Mouse (Mus musculus) erythroid progenitor cell, adult 5-6 weeks (primary cell): ENCODE measurements around the gene Serpine1. TPM values are rescaled to one million over a fixed set of nuclear protein-coding genes. Genes with fewer than 3 reads are reported as not detected.

Experiments
- ATAC-seq: replicated peaks from 2 replicates; pipeline ENCODE4 v1.8.0; 2016; ENCODE audit warnings: moderate number of reproducible peaks, mild to moderate bottlenecking, moderate TSS enrichment, inconsistent platforms; ENCODE audit not compliant: poor library complexity, low FRiP score, severe bottlenecking
- total RNA-seq, 2 experiments: library from RNA; stranded (forward) in 1 of 2; stranded (reverse) in 1 of 2; fragments of 150-400 nt in 1 of 2; fragments of 186-747, 209-891 nt in 1 of 2; gene quantifications; 2 replicates each; pipeline versions ENCODE4 v1.2.3 to v1.2.4; 2015 to 2017; ENCODE audit warnings: low replicate concordance in 2 of 2

The Serpine1 gene
- total RNA-seq, 2 experiments from 2014 or later: not detected

- peak; percentile 51 for ATAC-seq
These were observed 42.2 kb downstream of the Serpine1 start for GRCm38 (mm10) chr5:137029643-137030415.

- ATAC-seq: no peak
These were observed 42.8 kb downstream of the Serpine1 start for GRCm38 (mm10) chr5:137029273-137029585.

GRCm38 (mm10) chr5:137028561-137029272 is 43.4 kb downstream of the Serpine1 start:
- no peak for ATAC-seq

GRCm38 (mm10) chr5:137026092-137026491 is 46.0 kb downstream of the Serpine1 start, which contains the start of gene Vgf:
Vgf (plus strand) TSS chr5:137026392.
- no peak for ATAC-seq

- ATAC-seq: peak; percentile 82
These were observed 46.9 kb downstream of the Serpine1 start for GRCm38 (mm10) chr5:137025132-137025531.

- no peak for ATAC-seq
These were observed 47.8 kb downstream of the Serpine1 start for GRCm38 (mm10) chr5:137024318-137024717.

- ATAC-seq: no peak
These were observed 56.2 kb downstream of the Serpine1 start for GRCm38 (mm10) chr5:137015913-137016312.

GRCm38 (mm10) chr5:137012401-137012950 is 59.6 kb downstream of the Serpine1 start:
- ATAC-seq: no peak

Other genes with a start within 250 kb of the Serpine1 start
- gene Col26a1, start 189.1 kb downstream of the Serpine1 start, total RNA-seq (2015; ENCODE audit: low replicate concordance): not detected in 2 replicates
- not detected in 2 replicates for gene Col26a1, start 189.1 kb downstream of the Serpine1 start, total RNA-seq (2017; ENCODE audit: low replicate concordance)
- gene Ift22, start 164.1 kb downstream of the Serpine1 start, total RNA-seq (2015; ENCODE audit: low replicate concordance): 16.9 and 28.5 TPM in 2 replicates
- gene Ift22, start 164.1 kb downstream of the Serpine1 start, total RNA-seq (2017; ENCODE audit: low replicate concordance): 0.15 and 0.39 TPM in 2 replicates
- gene Fis1, start 119.0 kb downstream of the Serpine1 start, total RNA-seq (2015; ENCODE audit: low replicate concordance): 149 and 151 TPM in 2 replicates
- gene Fis1, start 119.0 kb downstream of the Serpine1 start, total RNA-seq (2017; ENCODE audit: low replicate concordance): 75.7 and 75.9 TPM in 2 replicates
- 8.3 and 13.0 TPM in 2 replicates for gene Cldn15, start 105.7 kb downstream of the Serpine1 start, total RNA-seq (2015; ENCODE audit: low replicate concordance)
- 4.2 and 4.5 TPM in 2 replicates for gene Cldn15, start 105.7 kb downstream of the Serpine1 start, total RNA-seq (2017; ENCODE audit: low replicate concordance)
- gene Plod3, start 85.2 kb downstream of the Serpine1 start, total RNA-seq (2015; ENCODE audit: low replicate concordance): 9.7 and 10.1 TPM in 2 replicates
- 6.0 and 12.1 TPM in 2 replicates for gene Plod3, start 85.2 kb downstream of the Serpine1 start, total RNA-seq (2017; ENCODE audit: low replicate concordance)
- 40.7 and 52.3 TPM in 2 replicates for gene Znhit1, start 84.2 kb downstream of the Serpine1 start, total RNA-seq (2015; ENCODE audit: low replicate concordance)
- 5.4 and 20.0 TPM in 2 replicates for gene Znhit1, start 84.2 kb downstream of the Serpine1 start, total RNA-seq (2017; ENCODE audit: low replicate concordance)
- gene Vgf, start 45.9 kb downstream of the Serpine1 start, total RNA-seq (2015; ENCODE audit: low replicate concordance): not detected in 2 replicates
- not detected in 2 replicates for gene Vgf, start 45.9 kb downstream of the Serpine1 start, total RNA-seq (2017; ENCODE audit: low replicate concordance)
- gene Ap1s1, start 26.1 kb downstream of the Serpine1 start, total RNA-seq (2015; ENCODE audit: low replicate concordance): 6.5 and 8.4 TPM in 2 replicates
- 18.7 and 26.5 TPM in 2 replicates for gene Ap1s1, start 26.1 kb downstream of the Serpine1 start, total RNA-seq (2017; ENCODE audit: low replicate concordance)
- gene Trim56, start 43.9 kb upstream of the Serpine1 start, total RNA-seq (2015; ENCODE audit: low replicate concordance): 70.6 and 76.3 TPM in 2 replicates
- 89.0 and 113 TPM in 2 replicates for gene Trim56, start 43.9 kb upstream of the Serpine1 start, total RNA-seq (2017; ENCODE audit: low replicate concordance)
- not detected in 2 replicates for gene Muc3, start 77.1 kb upstream of the Serpine1 start, total RNA-seq (2015; ENCODE audit: low replicate concordance)
- not detected in 2 replicates for gene Muc3, start 77.1 kb upstream of the Serpine1 start, total RNA-seq (2017; ENCODE audit: low replicate concordance)
- gene Muc3a, start 140.1 kb upstream of the Serpine1 start, total RNA-seq (2015; ENCODE audit: low replicate concordance): 0.42 TPM in 1 of 2 replicates, not detected in the other
- gene Muc3a, start 140.1 kb upstream of the Serpine1 start, total RNA-seq (2017; ENCODE audit: low replicate concordance): 0.64 TPM in 1 of 2 replicates, not detected in the other
- gene Ache, start 215.3 kb upstream of the Serpine1 start, total RNA-seq (2015; ENCODE audit: low replicate concordance): 261 and 288 TPM in 2 replicates
- 159 and 175 TPM in 2 replicates for gene Ache, start 215.3 kb upstream of the Serpine1 start, total RNA-seq (2017; ENCODE audit: low replicate concordance)
- gene Ufsp1, start 222.4 kb upstream of the Serpine1 start, total RNA-seq (2015; ENCODE audit: low replicate concordance): 50.8 and 61.2 TPM in 2 replicates
- gene Ufsp1, start 222.4 kb upstream of the Serpine1 start, total RNA-seq (2017; ENCODE audit: low replicate concordance): 27.8 and 30.2 TPM in 2 replicates
- 235 and 247 TPM in 2 replicates for gene Srrt, start 235.4 kb upstream of the Serpine1 start, total RNA-seq (2015; ENCODE audit: low replicate concordance)
- 557 and 577 TPM in 2 replicates for gene Srrt, start 235.4 kb upstream of the Serpine1 start, total RNA-seq (2017; ENCODE audit: low replicate concordance)
- 1.4 TPM in 1 of 2 replicates, not detected in the other for gene Trip6, start 242.1 kb upstream of the Serpine1 start, total RNA-seq (2015; ENCODE audit: low replicate concordance)
- gene Trip6, start 242.1 kb upstream of the Serpine1 start, total RNA-seq (2017; ENCODE audit: low replicate concordance): 1.8 and 7.2 TPM in 2 replicates